Mouse (Mus musculus): ENCODE measurements at regions not wholly inside any gene's neighbourhood (a gene's known extent, or its start where the extent isn't known, plus 50 kb on each side); places are given as distances from the start of the nearest gene placed in this dataset.

DNA sequence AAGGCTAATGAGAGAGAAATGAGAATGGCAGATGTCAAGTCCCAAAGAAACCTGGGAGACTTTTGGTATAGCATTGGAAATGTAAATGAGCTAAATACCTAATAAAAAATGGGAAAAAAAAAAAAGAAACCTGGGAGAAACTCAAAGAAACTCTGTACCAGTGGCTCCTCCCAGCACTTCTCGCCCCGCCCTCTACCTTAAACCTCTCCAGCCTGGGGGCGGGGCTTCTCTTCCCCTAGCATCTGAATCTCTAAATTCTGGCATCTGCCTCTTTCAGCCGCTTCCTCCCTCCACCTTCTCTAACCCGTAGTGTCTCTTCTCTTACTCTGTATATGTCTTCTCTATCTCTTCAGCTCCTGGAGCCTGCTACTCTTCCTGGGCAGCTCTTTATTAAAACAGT, 53.2 kb downstream of the Gpr6 start:
- no peak for DNase-seq (ENCODE audit: extremely low spot score in 1 of 2, low spot score in 1 of 2)

DNA sequence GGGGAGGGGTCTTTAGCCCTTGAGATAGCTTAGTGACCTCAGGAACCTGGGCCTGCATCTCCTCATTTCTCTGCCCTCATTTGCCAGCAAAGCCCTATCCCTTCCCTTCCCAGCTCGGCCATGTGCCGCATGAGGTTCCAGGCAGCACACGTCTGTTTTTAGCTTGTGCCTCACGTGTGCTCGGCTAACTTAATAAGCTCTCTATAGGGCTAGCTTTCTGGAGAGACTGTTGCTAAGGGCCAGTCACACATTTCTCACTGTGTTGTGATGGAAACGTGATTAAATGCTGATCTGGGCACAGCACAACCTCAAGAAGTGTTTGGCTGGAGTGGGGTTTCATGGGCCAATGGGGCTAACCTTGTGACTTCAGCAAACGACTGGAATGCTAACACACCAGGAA, 55.5 kb downstream of the Gpr6 start:
- no peak for DNase-seq (ENCODE audit: extremely low spot score in 1 of 2, low spot score in 1 of 2)

DNA sequence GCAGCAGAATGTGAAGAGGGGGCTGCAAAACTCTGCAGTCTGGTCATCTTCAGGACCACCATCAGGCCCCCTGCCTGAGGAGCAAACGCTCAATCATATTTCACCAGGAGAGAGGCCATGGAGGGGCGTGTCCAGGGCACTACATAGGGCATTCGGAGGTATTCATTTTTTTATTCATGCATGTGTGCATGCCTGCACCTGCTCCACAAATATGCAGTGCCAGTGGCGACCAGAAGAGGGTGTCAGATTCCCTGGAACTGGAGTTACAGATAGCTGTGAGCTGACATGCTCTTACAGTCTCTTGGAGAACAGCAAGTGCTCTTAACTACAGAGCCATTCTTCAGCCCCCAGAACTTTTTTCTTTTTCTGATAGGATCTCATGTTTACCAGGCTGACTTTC, 56.4 kb downstream of the Gpr6 start:
- peak; percentile 37 to 78 for DNase-seq (ENCODE audit: extremely low spot score in 1 of 2, low spot score in 1 of 2)

GRCm38 (mm10) chr10:41010585-41010984, 61.5 kb downstream of the Gpr6 start:
- no peak for DNase-seq (ENCODE audit: extremely low spot score in 1 of 2, low spot score in 1 of 2)

DNA sequence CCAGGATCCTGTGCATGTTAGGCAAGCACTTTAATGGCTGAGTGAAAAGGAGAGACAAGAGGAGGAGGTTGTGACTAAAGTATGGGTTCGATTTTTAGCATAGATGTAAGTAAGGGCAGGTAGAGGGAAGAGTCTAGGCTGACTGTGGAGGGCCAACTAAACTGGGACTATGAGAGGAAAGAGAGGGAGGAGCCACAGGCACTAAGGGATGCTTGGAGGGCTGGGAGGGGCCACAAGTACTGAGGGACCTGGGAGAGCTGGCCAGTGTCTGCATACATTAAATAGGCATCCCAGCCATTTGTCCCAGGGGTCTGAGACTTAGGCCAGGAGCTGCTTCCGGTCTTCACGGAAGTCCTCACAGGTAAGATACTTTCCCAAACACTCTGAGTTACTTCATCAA, 64.2 kb downstream of the Gpr6 start:
- DNase-seq (ENCODE audit: extremely low spot score in 1 of 2, low spot score in 1 of 2): no peak

GRCm38 (mm10) chr10:41006634-41007033, 65.5 kb downstream of the Gpr6 start:
- no peak for DNase-seq (ENCODE audit: extremely low spot score in 1 of 2, low spot score in 1 of 2)

DNA sequence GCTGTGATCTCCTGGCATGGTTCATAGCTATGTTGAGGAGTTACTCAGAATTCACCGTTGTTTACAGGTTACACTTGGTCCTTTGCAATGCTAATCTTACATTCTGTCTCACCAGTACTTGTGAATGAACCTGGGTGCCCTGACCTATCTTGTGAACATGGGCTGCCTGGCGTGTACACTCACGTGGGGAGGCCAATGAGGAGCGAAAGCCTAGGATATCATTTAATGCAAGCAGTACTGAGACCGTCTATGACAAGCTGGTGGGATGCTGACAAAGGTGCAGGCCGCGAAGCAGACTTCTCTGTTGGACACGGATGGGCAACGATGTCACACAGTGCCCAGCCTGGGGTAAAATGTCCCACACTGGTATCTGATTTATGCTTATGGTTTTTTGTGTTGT, 66.3 kb downstream of the Gpr6 start:
- DNase-seq (ENCODE audit: extremely low spot score in 1 of 2, low spot score in 1 of 2): no peak

DNA sequence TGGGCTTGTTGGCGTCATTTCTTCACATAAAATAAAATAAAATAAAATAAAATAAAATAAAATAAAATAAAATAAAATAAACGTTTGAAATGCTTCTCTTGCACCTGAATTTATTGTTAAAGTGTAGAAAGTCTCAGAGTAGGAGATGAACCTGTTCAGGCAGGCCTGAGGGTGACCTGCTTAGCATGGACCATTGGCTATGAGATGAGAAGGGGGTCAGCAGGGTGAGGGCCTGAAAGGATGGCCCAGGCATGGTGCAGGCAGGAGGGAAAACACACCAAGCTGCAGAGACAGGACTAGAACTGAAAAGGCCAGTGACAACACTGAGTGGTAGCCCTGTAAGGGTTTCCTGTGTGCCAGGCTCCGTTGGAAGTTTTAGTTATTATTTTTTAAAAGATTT, 67.3 kb downstream of the Gpr6 start:
- DNase-seq (ENCODE audit: extremely low spot score in 1 of 2, low spot score in 1 of 2): no peak

DNA sequence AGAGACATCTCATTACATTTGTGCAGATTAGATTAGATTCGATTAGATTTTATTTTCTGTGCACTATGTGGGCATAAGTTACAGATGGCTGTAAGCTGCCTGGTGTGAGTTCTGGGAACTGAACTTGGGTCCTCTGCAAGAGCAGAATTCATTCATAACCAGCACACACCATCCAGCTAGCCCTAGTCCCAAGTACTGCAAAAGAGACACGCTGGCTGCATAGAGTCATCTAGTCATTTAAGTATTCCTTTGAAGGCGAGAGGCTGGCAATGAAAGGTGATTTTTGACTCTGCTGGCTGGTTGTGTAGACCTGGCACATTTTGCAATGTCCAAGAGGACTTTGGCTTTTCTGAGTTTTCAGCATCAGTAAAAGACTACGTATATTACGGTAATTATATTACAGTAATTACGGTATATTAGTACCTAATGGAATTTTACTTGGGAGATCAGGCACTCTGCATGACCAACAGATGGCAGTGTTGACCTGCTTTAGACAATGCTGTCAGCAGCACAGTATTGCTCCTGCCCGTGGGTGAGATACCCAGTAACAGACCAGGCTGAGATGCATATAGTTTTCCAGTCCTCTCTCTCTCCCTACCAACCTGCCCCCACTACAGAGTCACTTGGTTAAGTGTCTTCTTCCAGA, 67.9 kb downstream of the Gpr6 start:
- peak; percentile 36 to 60 for DNase-seq (ENCODE audit: extremely low spot score in 1 of 2, low spot score in 1 of 2)

- no peak for DNase-seq (ENCODE audit: extremely low spot score in 1 of 2, low spot score in 1 of 2)
These were observed 68.9 kb downstream of the Gpr6 start for GRCm38 (mm10) chr10:41003197-41003596.

- DNase-seq (ENCODE audit: extremely low spot score in 1 of 2, low spot score in 1 of 2): no peak
These were observed 71.1 kb downstream of the Gpr6 start for GRCm38 (mm10) chr10:41000965-41001364.

DNA sequence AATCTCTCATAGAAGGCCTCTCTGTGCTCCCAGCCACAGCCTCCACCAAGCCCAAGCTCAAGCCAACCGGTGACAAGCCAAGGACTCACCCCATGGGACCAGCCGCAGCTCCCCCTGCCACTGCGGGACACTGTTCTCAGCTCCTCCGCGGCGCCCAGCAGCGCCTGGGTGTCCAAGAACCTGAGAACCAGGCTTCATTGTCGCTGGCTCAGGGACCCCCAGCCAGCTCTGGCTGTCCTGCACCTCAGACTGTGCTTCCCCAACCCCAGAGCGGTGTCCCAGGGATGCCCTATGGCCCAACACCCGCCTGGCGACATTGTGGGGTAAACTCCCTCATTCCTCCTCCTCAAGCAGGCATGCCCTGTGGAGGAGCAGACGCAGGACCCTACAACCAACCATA, 72.6 kb downstream of the Gpr6 start:
- DNase-seq (ENCODE audit: extremely low spot score in 1 of 2, low spot score in 1 of 2): no peak

GRCm38 (mm10) chr10:40998799-40999198, 73.3 kb downstream of the Gpr6 start:
- no peak for DNase-seq (ENCODE audit: extremely low spot score in 1 of 2, low spot score in 1 of 2)

- DNase-seq (ENCODE audit: extremely low spot score in 1 of 2, low spot score in 1 of 2): peak; percentile 40 to 59
These were observed 73.8 kb downstream of the Gpr6 start for GRCm38 (mm10) chr10:40998330-40998729.

- DNase-seq (ENCODE audit: extremely low spot score in 1 of 2, low spot score in 1 of 2): no peak
These were observed 74.5 kb downstream of the Gpr6 start for GRCm38 (mm10) chr10:40997606-40998005.
